Comparison of ENCODE assay signal across 8 mouse cellular contexts in genomic region chr2:51238131-51238931, GRCm38 (mm10).
A peak's percentile ranks its signal among the peaks of the same experiment; 100 is the strongest.
DNase-seq lines count a peak whose midpoint lies in the region; ATAC-seq and TF ChIP-seq lines count a peak whose summit lies in the region.

No protein-coding gene starts in this region.

- no peak for TF ChIP-seq EP300 in heart, postnatal 0 days (IDR thresholded peaks at IDR 0.05; ENCODE audit: low read depth)

- H3K9ac ChIP-seq in heart, postnatal 0 days (replicated peaks; ENCODE audit: low read depth, low read length), result no peak overlapping the region
- no peak overlapping the region for H3K9ac ChIP-seq in hindbrain, embryonic 13.5 days
- H3K9ac ChIP-seq in neural tube, embryonic 11.5 days (ENCODE audit: low read length), result no peak overlapping the region

- no peaks in the 10 kb centered on the region for H3K36me3 ChIP-seq in heart, postnatal 0 days (replicated peaks; ENCODE audit: control insufficient read depth, insufficient read depth, low read length)
- no peaks in the 10 kb centered on the region for H3K36me3 ChIP-seq in hindbrain, embryonic 13.5 days
- H3K36me3 ChIP-seq in neural tube, embryonic 11.5 days (ENCODE audit: control insufficient read depth, insufficient read depth, low read length), result no peaks in the 10 kb centered on the region

- TF ChIP-seq CTCF in heart, postnatal 0 days (IDR thresholded peaks at IDR 0.05; ENCODE audit: low read depth), result no peak
- no peak for TF ChIP-seq CTCF in brain, embryonic 14.5 days (IDR thresholded peaks at IDR 0.05; ENCODE audit: borderline replicate concordance, extremely low read depth, insufficient read depth, insufficient read length)
- TF ChIP-seq CTCF in cerebellum, adult 2 months (IDR thresholded peaks at IDR 0.05; ENCODE audit: borderline replicate concordance, insufficient read depth, low read depth, low read length), result no peak
- no peak for TF ChIP-seq CTCF in layer of hippocampus, adult 2 months (conservative IDR thresholded peaks at IDR 0.05)

- no peaks in the 10 kb centered on the region for H3K9me3 ChIP-seq in heart, postnatal 0 days (replicated peaks; ENCODE audit: control insufficient read depth, low read length)
- no peaks in the 10 kb centered on the region for H3K9me3 ChIP-seq in hindbrain, embryonic 13.5 days
- no peaks in the 10 kb centered on the region for H3K9me3 ChIP-seq in neural tube, embryonic 11.5 days (ENCODE audit: control insufficient read depth, low read length)

- no peak overlapping the region for H3K27ac ChIP-seq in heart, postnatal 0 days (ENCODE audit: low read depth)
- no peak overlapping the region for H3K27ac ChIP-seq in hindbrain, embryonic 13.5 days
- no peak overlapping the region for H3K27ac ChIP-seq in neural tube, embryonic 11.5 days (ENCODE audit: low read depth, low read length)
- no peak overlapping the region for H3K27ac ChIP-seq in cerebellum, adult 2 months (ENCODE audit: insufficient read depth, low read length)
- no peak overlapping the region for H3K27ac ChIP-seq in layer of hippocampus, adult 2 months

- 13% methylated on average over 16 of the region's 16 CpGs for WGBS in heart, postnatal 0 days
- WGBS in hindbrain, embryonic 13.5 days, result 17% methylated on average over 16 of the region's 16 CpGs
- 14% methylated on average over 16 of the region's 16 CpGs for WGBS in neural tube, embryonic 11.5 days
- WGBS in cerebellum, adult 2 months, result 9% methylated on average over 16 of the region's 16 CpGs

- no peaks in the 10 kb centered on the region for H3K4me1 ChIP-seq in heart, postnatal 0 days (ENCODE audit: control insufficient read depth, insufficient read depth)
- H3K4me1 ChIP-seq in hindbrain, embryonic 13.5 days (replicated peaks), result peaks cover 7% of the 10 kb centered on the region
- H3K4me1 ChIP-seq in neural tube, embryonic 11.5 days (ENCODE audit: control insufficient read depth, insufficient read depth, low read length), result no peaks in the 10 kb centered on the region
- H3K4me1 ChIP-seq in cerebellum, adult 2 months (ENCODE audit: control insufficient read depth, insufficient read depth, low read length), result no peaks in the 10 kb centered on the region

- H3K4me2 ChIP-seq in heart, postnatal 0 days (ENCODE audit: low read depth, low read length), result peak overlapping the region; percentile 24
- H3K4me2 ChIP-seq in hindbrain, embryonic 13.5 days, result peak overlapping the region; percentile 26; the same call in 1 of the 2 replicates
- no peak overlapping the region for H3K4me2 ChIP-seq in neural tube, embryonic 11.5 days (ENCODE audit: low read depth)

- intact Hi-C loops in heart, postnatal 25 days (cut with DNase I), result no loop called here

- H3K27me3 ChIP-seq in heart, postnatal 0 days (ENCODE audit: control insufficient read depth, insufficient read depth, low read length), result no peaks in the 10 kb centered on the region
- H3K27me3 ChIP-seq in hindbrain, embryonic 13.5 days, result no peaks in the 10 kb centered on the region
- no peaks in the 10 kb centered on the region for H3K27me3 ChIP-seq in neural tube, embryonic 11.5 days (ENCODE audit: control insufficient read depth, insufficient read depth, low read length)
- no peaks in the 10 kb centered on the region; the same call in 1 of the 2 replicates for H3K27me3 ChIP-seq in cerebellum, adult 2 months (ENCODE audit: control insufficient read depth, insufficient read depth, low read length)

- TF ChIP-seq POLR2A in brain, embryonic 14.5 days (IDR thresholded peaks at IDR 0.05; ENCODE audit: borderline replicate concordance, extremely low read depth, insufficient read depth, insufficient read length, poor library complexity, severe bottlenecking), result no peak
- TF ChIP-seq POLR2A in cerebellum, adult 2 months (IDR thresholded peaks at IDR 0.05; ENCODE audit: borderline replicate concordance, insufficient read depth, low read length), result no peak

- no peak overlapping the region for H3K4me3 ChIP-seq in heart, postnatal 0 days (ENCODE audit: low read depth, low read length)
- H3K4me3 ChIP-seq in hindbrain, embryonic 13.5 days, result no peak overlapping the region
- H3K4me3 ChIP-seq in neural tube, embryonic 11.5 days (ENCODE audit: low read depth, low read length), result no peak overlapping the region
- H3K4me3 ChIP-seq in cerebellum, adult 2 months (replicated peaks; ENCODE audit: insufficient read depth, low read depth, low read length), result no peak overlapping the region
- H3K4me3 ChIP-seq in layer of hippocampus, adult 2 months, result no peak overlapping the region

- no peak for ATAC-seq in heart, postnatal 0 days (ENCODE audit: insufficient read depth, low read depth)
- no peak for ATAC-seq in hindbrain, embryonic 13.5 days (ENCODE audit: low FRiP score)
- ATAC-seq in neural tube, embryonic 11.5 days (ENCODE audit: insufficient read depth, low FRiP score, low TSS enrichment), result no peak; the same call in 1 of the 2 replicates

- no peak for DNase-seq in heart, postnatal 0 days (ENCODE audit: low spot score)
- DNase-seq in heart, postnatal 25 days (ENCODE audit: low spot score), result no peak
- DNase-seq in brain, embryonic 14.5 days (ENCODE audit: low read depth), result peak; percentile 72
- DNase-seq in neural tube, embryonic 11.5 days (ENCODE audit: low spot score), result peak; percentile 63
- DNase-seq in cerebellum, adult 2 months, result no peak
- DNase-seq in layer of hippocampus, adult 2 months (ENCODE audit: low spot score in 2 of 2), result no peak
- no peak for DNase-seq in adrenal gland, postnatal 25 days

Comparison
In these comparisons a context has a peak if more than half of its experiments do, and no peak if none do; other contexts are left out.
1. DNase-seq: peak in brain, embryonic 14.5 days (single experiment) and neural tube, embryonic 11.5 days (single experiment); none in heart, postnatal 0 days (single experiment), heart, postnatal 25 days (single experiment), cerebellum, adult 2 months (0 of 2), layer of hippocampus, adult 2 months (0 of 2) and adrenal gland, postnatal 25 days (single experiment).